Mouse (Mus musculus): ENCODE measurements around the gene Gm4353.

DNA sequence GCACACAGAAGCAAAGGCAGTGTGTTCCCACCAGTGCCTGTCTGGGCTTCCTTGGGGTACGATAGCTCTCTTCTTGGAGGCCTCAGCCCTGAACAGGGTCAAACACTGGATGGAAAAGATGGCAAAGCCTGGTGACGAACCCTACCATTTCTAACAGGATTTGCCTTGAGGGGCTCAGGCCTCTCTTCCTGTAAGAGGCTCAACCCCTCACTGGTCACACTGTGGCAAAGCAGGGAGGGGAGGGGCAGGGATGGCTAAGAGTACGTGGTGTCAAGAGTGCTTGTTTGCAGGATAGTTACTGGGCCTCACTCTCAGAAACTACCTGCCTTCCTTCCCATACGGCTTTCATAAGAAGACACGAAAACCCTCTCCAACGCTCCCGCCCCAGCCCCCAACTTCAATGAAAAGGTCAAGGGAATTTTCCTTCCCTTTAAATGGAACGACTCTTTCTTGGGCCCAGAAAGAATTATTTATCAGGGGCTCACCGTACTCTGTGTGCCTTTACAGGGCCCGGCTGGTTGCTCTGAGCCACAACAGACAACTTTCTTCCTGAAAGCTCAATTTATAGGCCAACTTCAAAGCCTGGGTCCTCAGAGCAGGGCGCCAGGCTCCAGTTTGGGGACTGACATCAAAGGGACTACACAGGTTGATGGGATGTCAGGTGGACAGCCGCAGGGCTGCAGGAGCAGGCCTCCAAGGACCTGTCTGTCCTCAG is 30.9 kb upstream of the Gm4353 start:
- TF ChIP-seq CTCF (IDR thresholded peaks at IDR 0.05; ENCODE audit: low read depth) (no peak), EP300 (IDR thresholded peaks at IDR 0.05; ENCODE audit: low read depth) (no peak)

Measured in heart, postnatal 0 days (tissue).